Mouse (Mus musculus) liver, postnatal 0 days (tissue): ENCODE measurements around the gene Htr1f. TPM values are rescaled to one million over a fixed set of nuclear protein-coding genes. Genes with fewer than 3 reads are reported as not detected.
"Not testable (repeated sequence)": the region's sequence is repeated elsewhere in the genome, so short reads cannot be mapped to it uniquely, and the experiment has no call there.

ENCODE experiments used
- ATAC-seq: fragments of 200-750 bp; cut with Nextera tagmentation; 2 replicates; pipeline ENCODE4 v1.8.0; 2017; ENCODE audit warnings: mild to moderate bottlenecking, moderate library complexity
- DNase-seq: peaks from one replicate; pipeline ENCODE4 v3.0.0-alpha.2; 2016
- H3K27ac ChIP-seq: fragments of 300-500 bp; sonication (generic); 2 replicates; pipeline ENCODE4 v1.5.1; 2014; ENCODE audit warnings: antibody characterized with exemption, moderate library complexity, mild to moderate bottlenecking, low read depth
- H3K27me3 ChIP-seq: fragments of 300-500 bp; sonication (generic); 2 replicates; pipeline ENCODE4 v1.6.1; 2014; ENCODE audit warnings: low read length, control low read depth, mixed read lengths; ENCODE audit not compliant: insufficient read depth
- H3K36me3 ChIP-seq: fragments of 300-500 bp; sonication (generic); replicated peaks from 2 replicates; pipeline ENCODE4 v1.6.1; 2014; ENCODE audit warnings: mild to moderate bottlenecking, control low read depth, low read length, moderate library complexity, mixed read lengths; ENCODE audit not compliant: insufficient read depth
- H3K4me1 ChIP-seq: fragments of 300-500 bp; sonication (generic); 2 replicates; pipeline ENCODE4 v1.6.1; 2014; ENCODE audit warnings: antibody characterized with exemption, mild to moderate bottlenecking, control low read depth; ENCODE audit not compliant: insufficient read depth
- H3K4me2 ChIP-seq: fragments of 300-500 bp; sonication (generic); 2 replicates; pipeline ENCODE4 v1.6.1; 2014; ENCODE audit warnings: low read depth, mild to moderate bottlenecking, low read length, moderate library complexity, mixed read lengths
- H3K4me3 ChIP-seq: fragments of 300-500 bp; sonication (generic); 2 replicates; pipeline ENCODE4 v1.5.1; 2014; ENCODE audit warnings: low read depth, low read length
- H3K9ac ChIP-seq: fragments of 300-500 bp; sonication (generic); replicated peaks from 2 replicates; pipeline ENCODE4 v1.6.1; 2014; ENCODE audit warnings: mild to moderate bottlenecking, moderate library complexity
- H3K9me3 ChIP-seq: fragments of 300-500 bp; sonication (generic); 2 replicates; pipeline ENCODE4 v1.6.1; 2016; ENCODE audit warnings: mild to moderate bottlenecking, control low read depth, low read length, mixed read lengths
- CTCF ChIP-seq: sonication (generic); IDR thresholded peaks from 2 replicates; pipeline ENCODE4 v1.5.1; 2016; ENCODE audit warnings: antibody characterized with exemption, low read depth
- EP300 ChIP-seq: IDR thresholded peaks from 2 replicates; pipeline ENCODE4 v1.6.1; 2016; ENCODE audit warnings: antibody characterized with exemption, low read depth, mild to moderate bottlenecking
- WGBS: fragments of 180-500 bp; shearing (Covaris S2); extraction: QIAGEN DNeasy Blood & Tissue Kit; methylation state at CpG from one replicate; pipeline ENCODE4 v1.1.7; 2014; ENCODE audit not compliant: insufficient replicate concordance; 5-methylcytosine and 5-hydroxymethylcytosine counted together
- polyA plus RNA-seq: library from polyadenylated mRNA; unstranded; fragments of >200 nt; fragmentation: Nextera tagmentation; extraction: Ambion mirVana; gene quantifications from 2 replicates; pipeline ENCODE4 v1.2.1, GENCODE M21; 2015

Htr1f gene
- polyA plus RNA-seq, 1 experiment from 2014 or later: not detected

DNA sequence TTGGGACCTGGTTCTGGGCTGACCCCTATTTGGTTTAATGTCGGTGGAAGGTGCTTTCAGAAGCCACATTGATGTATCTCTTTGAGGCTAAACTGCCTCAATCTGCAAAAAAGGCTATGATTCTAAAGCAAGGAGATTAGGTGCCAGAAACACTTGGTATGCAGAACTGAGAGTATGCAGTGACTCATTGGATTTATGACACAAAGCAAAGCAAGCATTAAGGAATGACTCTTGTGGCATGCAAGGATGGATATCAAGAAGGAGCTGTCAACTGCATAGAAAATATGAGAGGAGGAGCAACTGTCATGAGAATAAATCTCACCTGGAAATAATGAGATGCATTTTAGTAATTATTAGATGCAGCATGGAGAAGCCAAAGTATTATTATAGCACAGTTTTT, 35.8 kb downstream of the Htr1f start:
- no peak for ATAC-seq
- Histone ChIP-seq H3K4me2 (no peak overlapping the region), H3K9me3 (no peaks in the 10 kb centered on the region), H3K27me3 (no peaks in the 10 kb centered on the region), H3K4me1 (no peaks in the 10 kb centered on the region), H3K4me3 (no peak overlapping the region), H3K36me3 (no peaks in the 10 kb centered on the region), H3K9ac (no peak overlapping the region), H3K27ac (no peak overlapping the region)
- no peak for TF ChIP-seq EP300
- TF ChIP-seq CTCF: no peak
- DNase-seq: no peak
- WGBS: 57% methylated on average over 1 of the region's 1 CpGs

DNA sequence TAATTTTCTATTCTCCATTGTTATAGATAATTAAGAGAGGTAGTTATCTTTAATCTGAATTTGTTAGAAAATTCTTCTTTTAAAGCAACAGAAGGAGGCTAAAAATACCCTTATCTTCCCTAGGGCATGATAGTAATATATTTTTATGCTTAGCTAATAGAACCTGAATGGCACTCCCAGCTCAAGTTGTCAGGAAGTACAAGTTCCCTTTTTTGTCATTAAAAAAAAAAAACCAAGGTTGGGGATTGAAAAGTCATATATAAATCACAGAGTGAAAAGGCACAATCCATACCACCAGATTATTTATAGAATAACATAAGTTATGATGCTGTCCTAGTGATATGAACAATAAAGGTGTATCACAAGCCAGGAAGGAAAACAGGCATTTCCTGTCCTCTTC, 39.4 kb downstream of the Htr1f start:
- Histone ChIP-seq H3K9ac (no peak overlapping the region), H3K4me3 (no peak overlapping the region), H3K9me3 (no peaks in the 10 kb centered on the region), H3K27ac (no peak overlapping the region), H3K4me2 (no peak overlapping the region), H3K4me1 (no peaks in the 10 kb centered on the region), H3K27me3 (no peaks in the 10 kb centered on the region), H3K36me3 (no peaks in the 10 kb centered on the region)
- TF ChIP-seq EP300 (no peak), CTCF (no peak)
- ATAC-seq: no peak
- DNase-seq: no peak

DNA sequence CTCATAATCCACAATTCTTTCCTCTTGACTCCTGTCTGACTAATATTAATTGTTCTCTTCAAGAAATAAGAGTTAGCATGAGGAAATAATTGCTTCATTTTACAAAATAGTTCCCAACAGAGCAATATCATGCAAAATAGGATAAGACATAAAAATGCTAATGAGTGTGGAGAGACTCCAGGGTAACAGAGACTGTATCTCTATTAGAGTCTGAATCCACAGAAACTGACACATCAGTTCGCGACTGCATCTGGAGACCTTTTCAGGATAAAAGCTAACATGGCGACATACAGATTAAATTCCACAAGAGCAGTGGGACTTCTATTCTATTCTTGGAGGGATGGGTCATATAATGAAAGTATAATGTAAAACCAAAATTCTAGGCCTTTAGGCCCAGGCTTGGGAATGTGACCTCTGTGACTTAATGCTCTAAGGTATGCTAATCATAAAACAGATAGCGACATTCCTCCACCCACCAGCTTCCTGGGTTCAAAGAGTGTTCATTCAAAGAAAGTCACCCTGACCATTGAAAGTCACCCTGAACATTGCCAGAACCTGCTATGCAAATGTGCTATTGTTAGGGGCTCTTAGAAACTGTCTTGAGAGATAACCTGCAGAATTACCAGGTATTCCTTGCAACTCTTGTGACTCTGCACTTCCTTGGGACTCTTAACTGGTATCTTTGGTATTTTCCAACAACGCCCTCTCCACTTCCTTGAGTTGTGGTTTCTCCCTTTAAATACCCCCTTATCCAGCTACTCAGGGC, 67.8 kb downstream of the Htr1f start:
- 87% methylated on average over 5 of the region's 5 CpGs for WGBS
- H3K9me3 ChIP-seq, H3K9ac ChIP-seq, H3K36me3 ChIP-seq, ATAC-seq, DNase-seq, H3K27ac ChIP-seq, H3K4me1 ChIP-seq, H3K4me2 ChIP-seq, H3K4me3 ChIP-seq, H3K27me3 ChIP-seq: not testable (repeated sequence)

DNA sequence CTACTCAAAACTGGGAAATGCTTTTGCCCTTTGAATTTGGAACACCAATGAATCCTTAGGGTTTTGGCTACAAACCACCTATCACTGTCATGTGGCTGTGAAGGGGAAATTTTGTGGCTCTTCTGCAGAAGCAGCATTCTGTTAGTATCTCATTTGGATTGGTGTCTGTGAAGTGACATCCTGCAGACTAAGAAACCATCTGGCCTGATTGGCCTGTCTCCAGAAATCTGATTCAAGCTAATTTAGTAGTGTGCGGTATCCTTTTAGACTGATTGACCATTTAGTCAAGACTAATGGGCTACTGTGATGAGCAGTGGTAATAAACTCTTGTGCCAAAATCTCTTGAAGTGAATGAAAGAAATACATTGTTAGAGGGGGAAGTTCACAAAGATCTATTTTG, 76.0 kb downstream of the Htr1f start:
- H3K27ac ChIP-seq: no peak overlapping the region
- H3K9me3 ChIP-seq: no peaks in the 10 kb centered on the region
- TF ChIP-seq CTCF (no peak), EP300 (no peak)
- H3K4me1 ChIP-seq: no peaks in the 10 kb centered on the region
- no peaks in the 10 kb centered on the region for H3K36me3 ChIP-seq
- no peaks in the 10 kb centered on the region for H3K27me3 ChIP-seq
- no peak overlapping the region for H3K9ac ChIP-seq
- no peak overlapping the region for H3K4me3 ChIP-seq
- ATAC-seq (no peak), DNase-seq (no peak)
- no peak overlapping the region for H3K4me2 ChIP-seq
- 81% methylated on average over 1 of the region's 1 CpGs for WGBS

DNA sequence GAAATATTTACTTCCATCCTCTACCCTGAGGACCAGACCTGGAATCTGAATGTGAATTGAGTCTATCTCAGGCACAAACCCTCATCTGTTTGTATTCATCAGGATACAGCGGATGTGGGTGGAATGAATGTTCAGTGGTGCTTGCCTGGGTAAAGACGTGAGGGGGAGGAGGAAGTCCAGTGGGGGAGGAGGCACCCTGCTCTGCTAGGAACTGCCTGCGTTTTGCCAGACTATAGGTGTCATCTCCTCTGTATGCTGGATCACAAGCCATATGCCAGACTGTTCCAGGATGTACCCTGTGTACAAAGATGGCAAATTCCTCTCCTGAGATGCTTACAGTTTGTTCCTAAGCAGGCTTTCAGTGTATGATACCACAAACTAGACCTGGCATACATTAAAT, 83.3 kb downstream of the Htr1f start:
- TF ChIP-seq CTCF: no peak
- no peak for TF ChIP-seq EP300
- Histone ChIP-seq H3K4me3 (no peak overlapping the region), H3K9ac (no peak overlapping the region), H3K36me3 (no peaks in the 10 kb centered on the region), H3K27ac (no peak overlapping the region), H3K9me3 (no peaks in the 10 kb centered on the region; the same call in 1 of the 2 replicates), H3K4me2 (no peak overlapping the region), H3K4me1 (no peaks in the 10 kb centered on the region), H3K27me3 (no peaks in the 10 kb centered on the region)
- no peak for ATAC-seq
- 58% methylated on average over 3 of the region's 3 CpGs for WGBS
- DNase-seq: no peak

DNA sequence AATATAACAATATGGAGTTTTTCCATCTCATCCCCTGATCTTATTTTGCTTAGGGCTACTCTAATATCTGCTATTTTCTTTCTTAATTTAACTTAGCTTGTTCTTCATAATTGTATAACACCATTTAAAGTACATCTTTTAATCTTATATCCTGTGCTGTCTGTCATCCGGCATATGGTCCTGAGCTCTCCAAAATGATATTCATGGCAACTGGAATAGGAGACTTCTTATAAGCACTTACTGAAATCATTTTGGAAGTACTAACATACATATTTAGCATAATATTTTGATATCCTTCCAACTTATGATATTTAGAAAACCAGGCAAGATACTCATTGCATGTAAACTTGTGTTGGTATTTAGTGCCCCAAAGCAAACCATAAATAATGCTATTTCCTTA, 86.9 kb downstream of the Htr1f start:
- H3K4me1 ChIP-seq: no peaks in the 10 kb centered on the region
- no peak overlapping the region for H3K27ac ChIP-seq
- H3K4me3 ChIP-seq: no peak overlapping the region
- H3K9me3 ChIP-seq: no peaks in the 10 kb centered on the region; the same call in 1 of the 2 replicates
- H3K9ac ChIP-seq: no peak overlapping the region
- H3K4me2 ChIP-seq: no peak overlapping the region
- no peak for DNase-seq
- H3K36me3 ChIP-seq: no peaks in the 10 kb centered on the region
- ATAC-seq: no peak
- no peak for TF ChIP-seq CTCF
- TF ChIP-seq EP300: no peak
- WGBS: 81% methylated on average over 1 of the region's 1 CpGs
- no peaks in the 10 kb centered on the region for H3K27me3 ChIP-seq

DNA sequence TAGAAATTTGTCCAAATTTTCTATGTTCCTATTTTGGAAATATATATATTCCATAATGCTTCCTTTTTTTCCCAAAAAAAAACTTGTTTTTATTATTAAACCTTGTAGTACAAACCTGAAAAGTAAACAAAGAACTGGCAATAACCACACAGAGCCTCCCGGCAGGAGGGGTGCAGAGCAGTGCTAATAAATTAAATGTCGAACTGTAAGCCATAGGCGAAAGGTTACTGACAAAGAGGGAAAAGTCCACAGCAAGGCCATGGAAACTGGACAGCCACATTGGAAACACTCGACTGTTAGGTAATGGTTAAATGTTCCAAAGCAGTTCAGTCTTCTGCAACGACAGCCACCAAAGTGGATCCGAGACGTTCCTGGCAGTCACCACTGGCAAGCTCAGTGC, 87.5 kb downstream of the Htr1f start:
- Histone ChIP-seq H3K4me3 (no peak overlapping the region), H3K36me3 (no peaks in the 10 kb centered on the region), H3K27me3 (no peaks in the 10 kb centered on the region), H3K27ac (no peak overlapping the region), H3K4me2 (no peak overlapping the region), H3K4me1 (no peaks in the 10 kb centered on the region), H3K9me3 (no peaks in the 10 kb centered on the region; the same call in 1 of the 2 replicates), H3K9ac (no peak overlapping the region)
- ATAC-seq (no peak), DNase-seq (no peak)
- WGBS: 76% methylated on average over 7 of the region's 7 CpGs
- no peak for TF ChIP-seq CTCF
- TF ChIP-seq EP300: no peak
